Mouse (Mus musculus) fibroblast of lung, adult 2 months (primary cell): ENCODE measurements around the gene Mknk2.

ENCODE experiments used
- DNase-seq: peaks from one replicate; pipeline ENCODE4 v3.0.0-alpha.2; 2011; ENCODE audit warnings: low read depth

Mknk2 gene

GRCm38 (mm10) chr10:80692249-80693165, 14.6 kb upstream of the Mknk2 start:
- DNase-seq = no peak

GRCm38 (mm10) chr10:80687850-80688249, 9.9 kb upstream of the Mknk2 start:
- no peak for DNase-seq

GRCm38 (mm10) chr10:80686617-80687016, 8.7 kb upstream of the Mknk2 start:
- no peak for DNase-seq

GRCm38 (mm10) chr10:80684984-80685383, 7.1 kb upstream of the Mknk2 start:
- no peak for DNase-seq

GRCm38 (mm10) chr10:80684214-80684613, 6.3 kb upstream of the Mknk2 start:
- DNase-seq = no peak

GRCm38 (mm10) chr10:80683647-80684046, 5.7 kb upstream of the Mknk2 start:
- no peak for DNase-seq

- DNase-seq = no peak
These were observed 4.1 kb upstream of the Mknk2 start for GRCm38 (mm10) chr10:80682003-80682402.

GRCm38 (mm10) chr10:80680260-80680696, 2.4 kb upstream of the Mknk2 start:
- DNase-seq = no peak

- DNase-seq = no peak
These were observed 1.8 kb upstream of the Mknk2 start for GRCm38 (mm10) chr10:80679556-80680259.

GRCm38 (mm10) chr10:80678601-80679377, 877 bp upstream of the Mknk2 start:
- DNase-seq = no peak

- DNase-seq = no peak
These were observed 610 bp downstream of the Mknk2 start for GRCm38 (mm10) chr10:80677128-80677875.

GRCm38 (mm10) chr10:80676198-80676928, 1.5 kb downstream of the Mknk2 start:
- peak; percentile 99 for DNase-seq

GRCm38 (mm10) chr10:80675405-80676197, 2.3 kb downstream of the Mknk2 start:
- DNase-seq = no peak

GRCm38 (mm10) chr10:80674851-80675404, 3.0 kb downstream of the Mknk2 start:
- DNase-seq = no peak

- DNase-seq = peak; percentile 79
These were observed 3.7 kb downstream of the Mknk2 start for GRCm38 (mm10) chr10:80674161-80674711.

GRCm38 (mm10) chr10:80673690-80674089, 4.2 kb downstream of the Mknk2 start:
- no peak for DNase-seq

GRCm38 (mm10) chr10:80671936-80672690, 5.8 kb downstream of the Mknk2 start:
- DNase-seq = no peak

- no peak for DNase-seq
These were observed 6.7 kb downstream of the Mknk2 start for GRCm38 (mm10) chr10:80671251-80671650.

- DNase-seq = no peak
These were observed 7.4 kb downstream of the Mknk2 start for GRCm38 (mm10) chr10:80670531-80670930.
